Mouse (Mus musculus): ENCODE results near the gene Myh7. TPM values are rescaled to one million over a fixed set of nuclear protein-coding genes. Genes with fewer than 3 reads are reported as not detected.
A peak's percentile ranks its signal among the peaks of the same experiment; 100 is the strongest.

The Myh7 gene
- total and polyA plus RNA-seq, 2 experiments from 2014 or later = 1,537 to 4,273 TPM

- no peak overlapping the region for H3K4me2 ChIP-seq (ENCODE audit: low read depth, low read length)
- H3K36me3 ChIP-seq (replicated peaks; ENCODE audit: control insufficient read depth, insufficient read depth, low read length) = no peaks in the 10 kb centered on the region
- ATAC-seq (ENCODE audit: insufficient read depth, low read depth) = no peak
- TF ChIP-seq EP300 (IDR thresholded peaks at IDR 0.05; ENCODE audit: low read depth) (no peak), CTCF (IDR thresholded peaks at IDR 0.05; ENCODE audit: low read depth) (no peak)
- DNase-seq (ENCODE audit: low spot score) = no peak
- peaks cover 8% of the 10 kb centered on the region for H3K4me1 ChIP-seq (ENCODE audit: control insufficient read depth, insufficient read depth)
- no peaks in the 10 kb centered on the region for H3K9me3 ChIP-seq (replicated peaks; ENCODE audit: control insufficient read depth, low read length)
- 54% methylated on average over 8 of the region's 8 CpGs for WGBS
- peak overlapping the region; percentile 72 for H3K27ac ChIP-seq (ENCODE audit: low read depth)
- no peak overlapping the region for H3K4me3 ChIP-seq (ENCODE audit: low read depth, low read length)
- no peaks in the 10 kb centered on the region for H3K27me3 ChIP-seq (ENCODE audit: control insufficient read depth, insufficient read depth, low read length)
- H3K9ac ChIP-seq (replicated peaks; ENCODE audit: low read depth, low read length) = no peak overlapping the region
Observed at GRCm38 (mm10) chr14:55008417-55008816, 14.0 kb upstream of the Myh7 start.

- Histone ChIP-seq H3K27me3 (ENCODE audit: control insufficient read depth, insufficient read depth, low read length) (no peaks in the 10 kb centered on the region), H3K9ac (replicated peaks; ENCODE audit: low read depth, low read length) (no peak overlapping the region), H3K4me1 (ENCODE audit: control insufficient read depth, insufficient read depth) (peaks cover 19% of the 10 kb centered on the region), H3K27ac (ENCODE audit: low read depth) (0 out of 2 replicates have a peak overlapping the region, but pooled peaks have one; percentile 8), H3K4me3 (ENCODE audit: low read depth, low read length) (no peak overlapping the region), H3K9me3 (replicated peaks; ENCODE audit: control insufficient read depth, low read length) (no peaks in the 10 kb centered on the region), H3K36me3 (replicated peaks; ENCODE audit: control insufficient read depth, insufficient read depth, low read length) (no peaks in the 10 kb centered on the region), H3K4me2 (ENCODE audit: low read depth, low read length) (no peak overlapping the region)
- no peak for ATAC-seq (ENCODE audit: insufficient read depth, low read depth)
- 88% methylated on average over 9 of the region's 9 CpGs for WGBS
- no peak for DNase-seq (ENCODE audit: low spot score)
- no peak for TF ChIP-seq EP300 (IDR thresholded peaks at IDR 0.05; ENCODE audit: low read depth)
- no peak for TF ChIP-seq CTCF (IDR thresholded peaks at IDR 0.05; ENCODE audit: low read depth)
Observed at GRCm38 (mm10) chr14:55007120-55007908, 12.9 kb upstream of the Myh7 start.

- Histone ChIP-seq H3K27me3 (ENCODE audit: control insufficient read depth, insufficient read depth, low read length) (no peaks in the 10 kb centered on the region), H3K9me3 (replicated peaks; ENCODE audit: control insufficient read depth, low read length) (no peaks in the 10 kb centered on the region), H3K4me3 (ENCODE audit: low read depth, low read length) (no peak overlapping the region), H3K36me3 (replicated peaks; ENCODE audit: control insufficient read depth, insufficient read depth, low read length) (no peaks in the 10 kb centered on the region), H3K4me1 (ENCODE audit: control insufficient read depth, insufficient read depth) (peaks cover 25% of the 10 kb centered on the region), H3K9ac (replicated peaks; ENCODE audit: low read depth, low read length) (no peak overlapping the region), H3K4me2 (ENCODE audit: low read depth, low read length) (no peak overlapping the region), H3K27ac (ENCODE audit: low read depth) (peak overlapping the region; percentile 97)
- WGBS = 62% methylated on average over 3 of the region's 3 CpGs
- TF ChIP-seq EP300 (IDR thresholded peaks at IDR 0.05; ENCODE audit: low read depth) = no peak
- TF ChIP-seq CTCF (IDR thresholded peaks at IDR 0.05; ENCODE audit: low read depth) = no peak
- DNase-seq (ENCODE audit: low spot score) (no peak), ATAC-seq (ENCODE audit: insufficient read depth, low read depth) (no peak)
Observed at GRCm38 (mm10) chr14:55006541-55006940, 12.1 kb upstream of the Myh7 start.

GRCm38 (mm10) chr14:55005967-55006366 is 11.5 kb upstream of the Myh7 start:
- H3K27ac ChIP-seq (ENCODE audit: low read depth) = peak overlapping the region; percentile 97
- no peak for DNase-seq (ENCODE audit: low spot score)
- no peak for TF ChIP-seq EP300 (IDR thresholded peaks at IDR 0.05; ENCODE audit: low read depth)
- no peak for TF ChIP-seq CTCF (IDR thresholded peaks at IDR 0.05; ENCODE audit: low read depth)

DNA sequence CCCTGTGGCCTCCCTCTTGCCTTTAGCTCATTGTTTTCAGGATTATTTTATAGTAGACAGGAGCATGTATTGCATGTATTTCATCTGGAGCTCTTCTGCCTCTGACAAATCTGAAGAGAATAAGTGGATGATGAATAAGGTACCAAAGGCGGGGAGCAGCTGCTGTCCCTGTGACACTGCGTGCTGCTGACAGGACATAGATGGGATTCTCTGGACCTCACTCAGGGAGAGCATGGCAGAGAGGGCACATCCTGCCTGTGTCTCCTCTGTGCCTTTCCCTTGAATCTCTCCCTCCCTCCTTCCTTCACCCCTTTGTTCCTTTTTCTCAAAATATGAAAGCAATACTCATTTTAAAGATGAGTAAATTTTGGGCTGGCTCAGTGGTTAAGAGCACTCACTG is 11.1 kb upstream of the Myh7 start:
- H3K27ac ChIP-seq (ENCODE audit: low read depth) = peak overlapping the region; percentile 97
- DNase-seq (ENCODE audit: low spot score) = peak; percentile 19
- WGBS = 22% methylated on average over 2 of the region's 2 CpGs
- no peak overlapping the region for H3K4me3 ChIP-seq (ENCODE audit: low read depth, low read length)
- H3K27me3 ChIP-seq (ENCODE audit: control insufficient read depth, insufficient read depth, low read length) = no peaks in the 10 kb centered on the region
- no peak for ATAC-seq (ENCODE audit: insufficient read depth, low read depth)
- peaks cover 25% of the 10 kb centered on the region for H3K4me1 ChIP-seq (ENCODE audit: control insufficient read depth, insufficient read depth)
- H3K9ac ChIP-seq (replicated peaks; ENCODE audit: low read depth, low read length) = no peak overlapping the region
- TF ChIP-seq CTCF (IDR thresholded peaks at IDR 0.05; ENCODE audit: low read depth) (no peak), EP300 (IDR thresholded peaks at IDR 0.05; ENCODE audit: low read depth) (no peak)
- H3K9me3 ChIP-seq (replicated peaks; ENCODE audit: control insufficient read depth, low read length) = no peaks in the 10 kb centered on the region
- H3K4me2 ChIP-seq (ENCODE audit: low read depth, low read length) = no peak overlapping the region
- H3K36me3 ChIP-seq (replicated peaks; ENCODE audit: control insufficient read depth, insufficient read depth, low read length) = no peaks in the 10 kb centered on the region

More at GRCm38 (mm10) chr14:55005967-55006366, 11.5 kb upstream of the Myh7 start:
- Histone ChIP-seq H3K9me3 (replicated peaks; ENCODE audit: control insufficient read depth, low read length) (no peaks in the 10 kb centered on the region), H3K36me3 (replicated peaks; ENCODE audit: control insufficient read depth, insufficient read depth, low read length) (no peaks in the 10 kb centered on the region), H3K4me2 (ENCODE audit: low read depth, low read length) (no peak overlapping the region), H3K4me3 (ENCODE audit: low read depth, low read length) (no peak overlapping the region), H3K9ac (replicated peaks; ENCODE audit: low read depth, low read length) (no peak overlapping the region), H3K27me3 (ENCODE audit: control insufficient read depth, insufficient read depth, low read length) (no peaks in the 10 kb centered on the region), H3K4me1 (ENCODE audit: control insufficient read depth, insufficient read depth) (peaks cover 25% of the 10 kb centered on the region)
- no peak for ATAC-seq (ENCODE audit: insufficient read depth, low read depth)
- 74% methylated on average over 8 of the region's 8 CpGs for WGBS

Data from heart, postnatal 0 days (tissue).